Mouse (Mus musculus) skeletal muscle tissue, postnatal 0 days (tissue): Measurements from ENCODE around the gene Btbd35f13. TPM values are rescaled to one million over a fixed set of nuclear protein-coding genes. Genes with fewer than 3 reads are reported as not detected.

ENCODE experiments used
- polyA plus RNA-seq: library from polyadenylated mRNA; unstranded; fragments of >200 nt; fragmentation: Nextera tagmentation; extraction: Ambion mirVana; gene quantifications from 2 replicates; pipeline ENCODE4 v1.2.1, GENCODE M21; 2015

Btbd35f13 gene
- polyA plus RNA-seq = not detected in 2 replicates

GRCm38 (mm10) chrX:33656872-33657271, at the start of gene Btbd35f13:
Gene Btbd35f13, plus strand, starts transcription at chrX:33657172.

GRCm38 (mm10) chrX:33702249-33702648, 45.3 kb downstream of the Btbd35f13 start, which contains the start of gene Btbd35f14:
Gene Btbd35f14, minus strand, starts transcription at chrX:33702349.

Other genes with a start within 250 kb of the Btbd35f13 start
- gene Btbd35f15, start 79.9 kb upstream of the Btbd35f13 start, polyA plus RNA-seq = not detected in 2 replicates
- not detected in 2 replicates for gene Btbd35f14, start 45.2 kb downstream of the Btbd35f13 start, polyA plus RNA-seq